Mouse (Mus musculus): ENCODE data around the gene Nploc4.
A peak's percentile ranks its signal among the peaks of the same experiment; 100 is the strongest.
"Not testable (repeated sequence)": the region's sequence is repeated elsewhere in the genome, so short reads cannot be mapped to it uniquely, and the experiment has no call there.

Gene Nploc4

GRCm38 (mm10) chr11:120442765-120443280, 5.3 kb upstream of the Nploc4 start:
- DNase-seq (ENCODE audit: low spot score), result no peak

- no peak for DNase-seq (ENCODE audit: low spot score)
Observed at GRCm38 (mm10) chr11:120442344-120442743, 4.8 kb upstream of the Nploc4 start, which contains the start of gene Tspan10. TSS of gene Tspan10 (plus strand) at chr11:120442644.

- no peak for DNase-seq (ENCODE audit: low spot score)
Observed at GRCm38 (mm10) chr11:120437857-120438385, 413 bp upstream of the Nploc4 start.

GRCm38 (mm10) chr11:120426727-120427126, 10.8 kb downstream of the Nploc4 start:
- DNase-seq (ENCODE audit: low spot score), result no peak

- peak; percentile 57 for DNase-seq (ENCODE audit: low spot score)
Observed at GRCm38 (mm10) chr11:120423569-120424295, 13.8 kb downstream of the Nploc4 start.

- no peak for DNase-seq (ENCODE audit: low spot score)
Observed at GRCm38 (mm10) chr11:120422651-120423568, 14.6 kb downstream of the Nploc4 start.

GRCm38 (mm10) chr11:120418592-120418991, 18.9 kb downstream of the Nploc4 start:
- no peak for DNase-seq (ENCODE audit: low spot score)

GRCm38 (mm10) chr11:120417852-120418251, 19.7 kb downstream of the Nploc4 start:
- DNase-seq (ENCODE audit: low spot score), result no peak

- DNase-seq (ENCODE audit: low spot score), result not testable (repeated sequence)
Observed at GRCm38 (mm10) chr11:120413621-120414020, 23.9 kb downstream of the Nploc4 start.

GRCm38 (mm10) chr11:120406445-120406844, 31.1 kb downstream of the Nploc4 start:
- no peak for DNase-seq (ENCODE audit: low spot score)

- peak; percentile 63 for DNase-seq (ENCODE audit: low spot score)
Observed at GRCm38 (mm10) chr11:120405867-120406266, 31.6 kb downstream of the Nploc4 start.

GRCm38 (mm10) chr11:120404814-120405213, 32.7 kb downstream of the Nploc4 start:
- no peak for DNase-seq (ENCODE audit: low spot score)

GRCm38 (mm10) chr11:120399319-120399718, 38.2 kb downstream of the Nploc4 start:
- DNase-seq (ENCODE audit: low spot score), result peak; percentile 29

- no peak for DNase-seq (ENCODE audit: low spot score)
Observed at GRCm38 (mm10) chr11:120397602-120398001, 39.9 kb downstream of the Nploc4 start.

GRCm38 (mm10) chr11:120395661-120396060, 41.8 kb downstream of the Nploc4 start:
- no peak for DNase-seq (ENCODE audit: low spot score)

- DNase-seq (ENCODE audit: low spot score), result no peak
Observed at GRCm38 (mm10) chr11:120388580-120388979, 48.9 kb downstream of the Nploc4 start.

- DNase-seq (ENCODE audit: low spot score), result peak; percentile 37
Observed at GRCm38 (mm10) chr11:120387157-120387556, 50.4 kb downstream of the Nploc4 start.

GRCm38 (mm10) chr11:120386632-120387031, 50.9 kb downstream of the Nploc4 start:
- no peak for DNase-seq (ENCODE audit: low spot score)

- DNase-seq (ENCODE audit: low spot score), result no peak
Observed at GRCm38 (mm10) chr11:120382509-120382908, 55.0 kb downstream of the Nploc4 start.

GRCm38 (mm10) chr11:120381157-120381556, 56.4 kb downstream of the Nploc4 start:
- no peak for DNase-seq (ENCODE audit: low spot score)

- DNase-seq (ENCODE audit: low spot score), result no peak
Observed at GRCm38 (mm10) chr11:120380271-120380670, 57.2 kb downstream of the Nploc4 start.

Measured in c-Kit-positive CD71-positive TER-119-positive erythroid progenitor cells, embryonic 14.5 days (primary cell).